Mouse (Mus musculus): ENCODE measurements at regions not wholly inside any gene's neighbourhood (a gene's known extent, or its start where the extent isn't known, plus 50 kb on each side); places are given as distances from the start of the nearest gene placed in this dataset.

GRCm38 (mm10) chr9:30264533-30265168 is 162.3 kb upstream of the Snx19 start:
- TF ChIP-seq POLR2A (IDR thresholded peaks at IDR 0.05; ENCODE audit: extremely low read depth, insufficient read depth, low read length) = no peak
- TF ChIP-seq CTCF (IDR thresholded peaks at IDR 0.05; ENCODE audit: extremely low read depth, insufficient read depth, low read length) = peak; percentile 89
